Mouse (Mus musculus) small intestine, adult 2 months (tissue): ENCODE data around the gene Olfr1214. TPM values are rescaled to one million over a fixed set of nuclear protein-coding genes. Genes with fewer than 3 reads are reported as not detected.
"Not testable (repeated sequence)": the region's sequence is repeated elsewhere in the genome, so short reads cannot be mapped to it uniquely, and the experiment has no call there.

Source experiments
- H3K27ac ChIP-seq: fragments of 200-500 bp; 2 replicates; pipeline ENCODE4 v1.5.1; 2012; ENCODE audit warnings: low read depth, low read length, control low read depth, inconsistent platforms; ENCODE audit not compliant: insufficient read depth
- H3K27me3 ChIP-seq: fragments of 200-500 bp; 2 replicates; pipeline ENCODE4 v1.6.1; 2012; ENCODE audit warnings: mild to moderate bottlenecking, moderate library complexity, low read length, inconsistent platforms; ENCODE audit not compliant: control insufficient read depth, insufficient read depth
- H3K36me3 ChIP-seq: fragments of 200-500 bp; 2 replicates; pipeline ENCODE4 v1.6.1; 2012; ENCODE audit warnings: mild to moderate bottlenecking, low read length, control low read depth, inconsistent platforms; ENCODE audit not compliant: control insufficient read depth, insufficient read depth
- H3K4me1 ChIP-seq: fragments of 200-500 bp; 2 replicates; pipeline ENCODE4 v1.6.1; 2012; ENCODE audit warnings: low read length, inconsistent platforms, mixed read lengths; ENCODE audit not compliant: control insufficient read depth, insufficient read depth, insufficient read length
- H3K4me3 ChIP-seq: fragments of 200-500 bp; 2 replicates; pipeline ENCODE4 v1.5.1; 2012; ENCODE audit warnings: low read depth, mild to moderate bottlenecking, control low read depth, inconsistent platforms, low read length, moderate library complexity
- CTCF ChIP-seq: fragments of 200-500 bp; IDR thresholded peaks from 2 replicates; pipeline ENCODE4 v1.5.1; 2012; ENCODE audit warnings: low read depth, mild to moderate bottlenecking, control low read depth, inconsistent platforms, low read length, moderate library complexity, mixed read lengths; ENCODE audit not compliant: insufficient replicate concordance, insufficient read length; ENCODE audit errors: extremely low read depth
- POLR2A ChIP-seq: fragments of 200-500 bp; IDR thresholded peaks from 2 replicates; pipeline ENCODE4 v1.6.1; 2012; ENCODE audit warnings: low read depth, mild to moderate bottlenecking, control low read depth, inconsistent platforms, low read length, moderate library complexity
- WGBS: fragments of 180-500 bp; shearing (Covaris S2); methylation state at CpG from one replicate; pipeline ENCODE4 v1.1.7; 2018; 5-methylcytosine and 5-hydroxymethylcytosine counted together
- polyA plus RNA-seq: library from polyadenylated mRNA; depleted of rRNA; stranded (reverse); fragments of >200 nt; gene quantifications from 2 replicates; pipeline ENCODE4 v1.2.3, GENCODE M21; 2012; rRNA removed

Olfr1214 gene
- polyA plus RNA-seq = not detected in 2 replicates

DNA sequence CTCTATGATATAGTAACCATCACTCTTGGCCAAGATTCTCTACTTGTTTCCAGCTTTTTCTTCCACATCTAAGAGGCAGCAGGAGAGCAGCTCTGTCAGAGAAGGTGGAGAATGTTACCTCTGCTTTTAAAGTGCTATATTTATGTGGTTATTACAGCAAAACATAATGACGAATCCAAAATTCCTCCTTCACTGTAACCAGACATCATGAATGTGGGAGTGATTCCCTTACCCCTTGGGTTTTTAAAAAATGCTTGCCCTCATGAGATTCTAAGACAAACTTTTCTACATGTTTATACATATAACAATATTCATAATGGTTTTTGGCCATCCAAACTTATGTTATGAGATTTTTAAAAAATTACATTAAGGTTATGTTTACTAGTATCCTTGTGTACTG lies at the start of gene Olfr1214:
Gene Olfr1214 (minus strand): TSS at position 101 of the 400 bp plus-strand sequence.
- Histone ChIP-seq H3K27ac (no peak within 1 kb of the TSS), H3K36me3 (no peaks in the 10 kb centered on the region), H3K27me3 (no peaks in the 10 kb centered on the region), H3K4me1 (no peaks in the 10 kb centered on the region), H3K4me3 (no peak within 1 kb of the TSS)
- TF ChIP-seq CTCF = no peak
- TF ChIP-seq POLR2A = no peak
- WGBS = 88% methylated on average over 1 of the region's 1 CpGs

DNA sequence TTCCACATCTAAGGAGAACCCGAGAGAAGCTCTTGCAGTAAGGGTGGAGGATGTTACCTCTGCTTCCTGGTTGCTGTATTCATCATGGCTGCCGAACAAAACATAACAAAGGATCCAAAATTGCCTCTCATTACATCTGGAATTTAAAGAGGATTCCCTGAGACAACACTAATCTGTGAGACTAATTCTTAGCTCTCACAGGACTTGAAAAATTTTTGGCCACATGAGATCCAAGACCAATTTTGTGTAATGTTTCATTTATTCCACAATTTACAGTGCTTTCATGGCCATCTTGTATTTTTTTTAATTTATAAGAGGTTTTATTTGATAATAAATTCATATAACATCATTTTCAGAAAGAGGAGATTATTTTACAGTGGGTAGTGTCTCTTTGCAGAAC lies 39.5 kb upstream of the Olfr1214 start, which contains the start of gene Olfr1217:
Gene Olfr1217 (minus strand): TSS at position 101 of the 400 bp plus-strand sequence.
- Histone ChIP-seq H3K4me1 (no peaks in the 10 kb centered on the region), H3K27me3 (no peaks in the 10 kb centered on the region), H3K36me3 (no peaks in the 10 kb centered on the region), H3K4me3 (no peak within 1 kb of the TSS), H3K27ac (no peak within 1 kb of the TSS)
- no peak for TF ChIP-seq POLR2A
- no peak for TF ChIP-seq CTCF
- 51% methylated on average over 2 of the region's 2 CpGs for WGBS

GRCm38 (mm10) chr2:89021436-89021835 lies 29.0 kb upstream of the Olfr1214 start:
- H3K27ac ChIP-seq, H3K4me3 ChIP-seq, H3K27me3 ChIP-seq, H3K36me3 ChIP-seq, H3K4me1 ChIP-seq: not testable (repeated sequence)
- 64% methylated on average over 3 of the region's 3 CpGs for WGBS

- Histone ChIP-seq H3K27ac (no peak within 1 kb of the TSS), H3K36me3 (no peaks in the 10 kb centered on the region), H3K4me3 (no peak within 1 kb of the TSS), H3K27me3 (no peaks in the 10 kb centered on the region), H3K4me1 (no peaks in the 10 kb centered on the region)
- TF ChIP-seq CTCF = no peak
- TF ChIP-seq POLR2A = no peak
- 62% methylated on average over 1 of the region's 1 CpGs for WGBS
Observed at GRCm38 (mm10) chr2:89018240-89018639, 25.8 kb upstream of the Olfr1214 start, which contains the start of gene Olfr1216. Gene Olfr1216 (minus strand): TSS chr2:89018340.

GRCm38 (mm10) chr2:89006873-89007272 lies 14.4 kb upstream of the Olfr1214 start, which contains the start of gene Olfr1215:
Gene Olfr1215 (minus strand): TSS chr2:89006973.
- Histone ChIP-seq H3K4me3 (no peak within 1 kb of the TSS), H3K27ac (no peak within 1 kb of the TSS), H3K4me1 (no peaks in the 10 kb centered on the region), H3K27me3 (no peaks in the 10 kb centered on the region), H3K36me3 (no peaks in the 10 kb centered on the region)
- TF ChIP-seq POLR2A (no peak), CTCF (no peak)
- 46% methylated on average over 2 of the region's 2 CpGs for WGBS

DNA sequence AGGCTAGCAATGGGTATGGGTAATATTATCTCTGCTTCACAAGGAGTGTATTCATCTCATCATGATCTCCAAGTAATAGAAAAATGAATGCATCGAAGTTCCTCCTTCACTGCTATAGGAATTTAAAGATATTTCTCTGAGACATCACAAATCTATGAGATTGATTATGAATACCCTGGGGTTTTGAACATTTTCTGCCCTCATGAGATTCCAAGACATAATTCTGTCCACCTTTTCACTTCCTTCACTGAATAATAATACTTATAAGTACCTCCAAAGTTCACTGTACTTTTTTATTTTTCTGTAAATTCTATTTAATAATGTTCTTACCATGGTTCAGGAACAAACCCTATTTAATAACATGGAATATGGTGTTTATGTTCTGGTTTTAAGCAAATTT lies 12.3 kb downstream of the Olfr1214 start, which contains the start of gene Gm13762:
Gene Gm13762 (minus strand): TSS at position 101 of the 400 bp plus-strand sequence.
- 83% methylated on average over 1 of the region's 1 CpGs for WGBS
- Histone ChIP-seq H3K4me3 (no peak within 1 kb of the TSS), H3K4me1 (no peaks in the 10 kb centered on the region), H3K27ac (no peak within 1 kb of the TSS), H3K36me3 (no peaks in the 10 kb centered on the region), H3K27me3 (no peaks in the 10 kb centered on the region)
- TF ChIP-seq CTCF = no peak
- no peak for TF ChIP-seq POLR2A

DNA sequence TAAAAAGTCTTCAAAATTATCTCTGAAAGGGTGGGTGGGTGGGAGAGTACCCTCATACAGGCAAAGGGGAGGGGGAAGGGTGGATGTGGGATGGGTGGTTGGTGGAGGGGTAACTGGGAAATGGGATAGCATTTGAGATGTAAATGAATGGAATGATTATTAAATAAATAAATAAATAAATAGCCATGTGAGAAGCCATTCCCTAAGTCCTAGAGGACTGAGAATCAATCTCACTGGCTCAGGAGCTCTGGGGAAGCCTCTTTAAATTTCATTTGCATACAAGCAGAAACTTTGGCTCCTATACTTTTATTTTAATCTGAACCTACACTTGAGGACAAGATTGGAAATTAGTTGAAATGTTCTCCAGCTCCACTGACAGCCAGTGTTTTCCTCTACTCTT lies 38.8 kb downstream of the Olfr1214 start, which contains the start of gene Olfr1212:
Gene Olfr1212 (plus strand): TSS at position 301 of the 400 bp plus-strand sequence.
- TF ChIP-seq POLR2A (no peak), CTCF (no peak)
- no peaks in the 10 kb centered on the region for H3K36me3 ChIP-seq
- no peak within 1 kb of the TSS for H3K27ac ChIP-seq
- H3K4me3 ChIP-seq = no peak within 1 kb of the TSS
- H3K27me3 ChIP-seq = no peaks in the 10 kb centered on the region
- H3K4me1 ChIP-seq = no peaks in the 10 kb centered on the region

DNA sequence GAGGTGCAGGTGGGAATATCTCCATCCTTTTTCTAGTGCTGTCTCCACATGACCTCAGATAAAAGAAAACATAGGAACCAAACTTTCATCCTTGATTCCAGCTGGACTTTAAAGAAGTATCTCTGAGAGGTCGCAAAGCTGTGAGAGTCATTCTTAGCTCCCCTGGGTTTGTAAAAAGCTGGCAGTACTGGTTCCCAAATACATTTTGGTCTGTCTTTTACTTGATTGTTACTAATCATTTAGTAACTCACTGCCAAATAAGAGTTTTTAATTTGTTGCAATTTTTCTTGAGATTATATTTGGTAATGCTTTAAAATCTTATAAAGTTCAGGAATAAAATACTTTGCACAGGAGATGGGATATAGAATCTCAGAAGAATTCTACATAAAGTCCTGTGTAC lies 54.4 kb downstream of the Olfr1214 start, which contains the start of gene Olfr1211:
Gene Olfr1211 (minus strand): TSS at position 101 of the 400 bp plus-strand sequence.
- no peak within 1 kb of the TSS for H3K27ac ChIP-seq
- no peaks in the 10 kb centered on the region for H3K36me3 ChIP-seq
- WGBS = 86% methylated on average over 1 of the region's 1 CpGs
- H3K4me3 ChIP-seq = no peak within 1 kb of the TSS
- no peaks in the 10 kb centered on the region for H3K4me1 ChIP-seq
- no peaks in the 10 kb centered on the region for H3K27me3 ChIP-seq
- TF ChIP-seq POLR2A (no peak), CTCF (no peak)

Other genes with a start within 250 kb of the Olfr1214 start
- gene Olfr1198, start 241.3 kb downstream of the Olfr1214 start, polyA plus RNA-seq = not detected in 2 replicates
- not detected in 2 replicates for gene Olfr1199, start 232.2 kb downstream of the Olfr1214 start, polyA plus RNA-seq
- gene Olfr1200, start 222.2 kb downstream of the Olfr1214 start, polyA plus RNA-seq = not detected in 2 replicates
- gene Olfr1201, start 199.6 kb downstream of the Olfr1214 start, polyA plus RNA-seq = not detected in 2 replicates
- not detected in 2 replicates for gene Olfr1202, start 178.2 kb downstream of the Olfr1214 start, polyA plus RNA-seq
- gene Olfr1205, start 162.9 kb downstream of the Olfr1214 start, polyA plus RNA-seq = not detected in 2 replicates
- not detected in 2 replicates for gene Olfr1204, start 143.4 kb downstream of the Olfr1214 start, polyA plus RNA-seq
- not detected in 2 replicates for gene Olfr1206, start 129.4 kb downstream of the Olfr1214 start, polyA plus RNA-seq
- gene Olfr1208, start 90.3 kb downstream of the Olfr1214 start, polyA plus RNA-seq = not detected in 2 replicates
- gene Olfr1209, start 77.5 kb downstream of the Olfr1214 start, polyA plus RNA-seq = not detected in 2 replicates
- not detected in 2 replicates for gene Olfr1211, start 54.5 kb downstream of the Olfr1214 start, polyA plus RNA-seq
- not detected in 2 replicates for gene Olfr1212, start 38.7 kb downstream of the Olfr1214 start, polyA plus RNA-seq
- gene Gm13762, start 12.4 kb downstream of the Olfr1214 start, polyA plus RNA-seq = not detected in 2 replicates
- not detected in 2 replicates for gene Olfr1215, start 14.3 kb upstream of the Olfr1214 start, polyA plus RNA-seq
- not detected in 2 replicates for gene Olfr1216, start 25.7 kb upstream of the Olfr1214 start, polyA plus RNA-seq
- gene Olfr1217, start 39.4 kb upstream of the Olfr1214 start, polyA plus RNA-seq = not detected in 2 replicates
- not detected in 2 replicates for gene Olfr1218, start 68.5 kb upstream of the Olfr1214 start, polyA plus RNA-seq
- not detected in 2 replicates for gene Olfr1219, start 90.9 kb upstream of the Olfr1214 start, polyA plus RNA-seq
- gene Olfr1220, start 114.2 kb upstream of the Olfr1214 start, polyA plus RNA-seq = not detected in 2 replicates
- gene Olfr1221, start 124.6 kb upstream of the Olfr1214 start, polyA plus RNA-seq = not detected in 2 replicates
- not detected in 2 replicates for gene Olfr1222, start 140.4 kb upstream of the Olfr1214 start, polyA plus RNA-seq
- gene Olfr1223, start 158.9 kb upstream of the Olfr1214 start, polyA plus RNA-seq = not detected in 2 replicates
- gene Olfr1224-ps1, start 171.4 kb upstream of the Olfr1214 start, polyA plus RNA-seq = not detected in 2 replicates
- gene Olfr1225, start 182.0 kb upstream of the Olfr1214 start, polyA plus RNA-seq = not detected in 2 replicates
- not detected in 2 replicates for gene Olfr1226, start 207.4 kb upstream of the Olfr1214 start, polyA plus RNA-seq